Mouse (Mus musculus) embryonic facial prominence, embryonic 11.5 days (tissue): ENCODE results near the gene Olfr711. TPM values are rescaled to one million over a fixed set of nuclear protein-coding genes. Genes with fewer than 3 reads are reported as not detected.
"Not testable (repeated sequence)": the region's sequence is repeated elsewhere in the genome, so short reads cannot be mapped to it uniquely, and the experiment has no call there.

Source experiments
- ATAC-seq: fragments of 200-750 bp; cut with Nextera tagmentation; replicated peaks from 2 replicates; pipeline ENCODE4 v1.8.0; 2017; ENCODE audit warnings: low read depth; ENCODE audit not compliant: insufficient number of reproducible peaks, low FRiP score, low TSS enrichment
- DNase-seq: peaks from one replicate; pipeline ENCODE4 v3.0.0-alpha.2; 2015; ENCODE audit warnings: low spot score
- H3K27ac ChIP-seq: fragments of 300-500 bp; sonication (generic); replicated peaks from 2 replicates; pipeline ENCODE4 v1.5.1; 2014; ENCODE audit warnings: mild to moderate bottlenecking, low read depth, low read length, control low read depth
- H3K27me3 ChIP-seq: fragments of 300-500 bp; sonication (generic); 2 replicates; pipeline ENCODE4 v1.6.1; 2014; ENCODE audit warnings: mild to moderate bottlenecking, low read length, moderate library complexity, mixed read lengths; ENCODE audit not compliant: control insufficient read depth, insufficient read depth
- H3K36me3 ChIP-seq: fragments of 300-500 bp; sonication (generic); replicated peaks from 2 replicates; pipeline ENCODE4 v1.6.1; 2014; ENCODE audit warnings: low read depth, mild to moderate bottlenecking, low read length, moderate library complexity, mixed read lengths; ENCODE audit not compliant: control insufficient read depth, insufficient read depth
- H3K4me1 ChIP-seq: fragments of 300-500 bp; sonication (generic); 2 replicates; pipeline ENCODE4 v1.6.1; 2014; ENCODE audit warnings: low read length, mixed read lengths; ENCODE audit not compliant: control insufficient read depth, insufficient read depth
- H3K4me2 ChIP-seq: fragments of 300-500 bp; sonication (generic); 2 replicates; pipeline ENCODE4 v1.6.1; 2014; ENCODE audit warnings: low read depth, mild to moderate bottlenecking, control low read depth, low read length, moderate library complexity
- H3K4me3 ChIP-seq: fragments of 300-500 bp; sonication (generic); 2 replicates; pipeline ENCODE4 v1.5.1; 2014; ENCODE audit warnings: low read depth, low read length, control low read depth
- H3K9ac ChIP-seq: fragments of 300-500 bp; sonication (generic); replicated peaks from 2 replicates; pipeline ENCODE4 v1.6.1; 2014; ENCODE audit warnings: mild to moderate bottlenecking, control low read depth, low read length
- H3K9me3 ChIP-seq: fragments of 300-500 bp; sonication (generic); replicated peaks from 2 replicates; pipeline ENCODE4 v1.6.1; 2016; ENCODE audit warnings: mild to moderate bottlenecking, low read length, inconsistent platforms, mixed read lengths; ENCODE audit not compliant: control insufficient read depth
- WGBS: fragments of 180-500 bp; shearing (Covaris S2); extraction: QIAGEN DNeasy Blood & Tissue Kit; methylation state at CpG from one replicate; pipeline ENCODE4 v1.1.7; 2014; 5-methylcytosine and 5-hydroxymethylcytosine counted together
- polyA plus RNA-seq: library from polyadenylated mRNA; unstranded; fragments of >200 nt; fragmentation: Nextera tagmentation; extraction: Ambion mirVana; gene quantifications from 2 replicates; pipeline ENCODE4 v1.2.1, GENCODE M21; 2014

Olfr711 gene
- not detected in 2 replicates for polyA plus RNA-seq

- Histone ChIP-seq H3K4me1 (no peaks in the 10 kb centered on the region), H3K27ac (no peak within 1 kb of the TSS), H3K9me3 (no peaks in the 10 kb centered on the region), H3K4me2 (no peak within 1 kb of the TSS), H3K36me3 (no peaks in the 10 kb centered on the region), H3K27me3 (no peaks in the 10 kb centered on the region), H3K4me3 (no peak within 1 kb of the TSS), H3K9ac (no peak within 1 kb of the TSS)
- DNase-seq (no peak), ATAC-seq (no peak)
- WGBS = 71% methylated on average over 1 of the region's 1 CpGs
These were observed at the start of gene Olfr711 for GRCm38 (mm10) chr7:106975353-106975752. TSS of gene Olfr711 (minus strand) at chr7:106975453.

- Histone ChIP-seq H3K9ac (no peak within 1 kb of the TSS), H3K27me3 (no peaks in the 10 kb centered on the region)
These were observed 30.7 kb upstream of the Olfr711 start, which contains the start of gene Olfr2 for GRCm38 (mm10) chr7:107005972-107006371. TSS of gene Olfr2 (minus strand) at chr7:107006072.

DNA sequence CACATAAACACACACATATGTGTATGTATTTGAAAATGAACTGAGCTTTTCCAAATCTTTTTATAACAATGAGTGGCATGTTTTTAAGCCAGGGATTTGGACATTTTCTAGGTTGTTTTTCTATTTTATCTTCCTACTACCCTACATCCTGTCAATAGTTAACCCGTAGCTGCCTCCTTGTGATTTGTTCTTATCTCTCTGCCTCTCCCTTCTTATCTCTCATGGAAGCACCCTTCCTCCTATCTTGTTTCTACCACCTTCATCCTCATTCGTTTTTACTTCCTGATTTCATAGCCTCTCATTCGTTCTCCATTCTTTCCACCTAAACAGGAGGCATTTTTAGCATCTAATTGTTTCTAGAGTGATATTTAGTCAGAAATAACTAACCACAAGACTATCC is 28.9 kb upstream of the Olfr711 start:
- H3K4me2 ChIP-seq = no peak overlapping the region
- no peak overlapping the region for H3K27ac ChIP-seq
- no peak overlapping the region for H3K9ac ChIP-seq
- H3K4me1 ChIP-seq = no peaks in the 10 kb centered on the region
- no peaks in the 10 kb centered on the region for H3K9me3 ChIP-seq
- WGBS = 62% methylated on average over 3 of the region's 3 CpGs
- DNase-seq (no peak), ATAC-seq (no peak)
- H3K27me3 ChIP-seq = no peaks in the 10 kb centered on the region
- H3K4me3 ChIP-seq = no peak overlapping the region
- H3K36me3 ChIP-seq = no peaks in the 10 kb centered on the region

More at GRCm38 (mm10) chr7:107005972-107006371, 30.7 kb upstream of the Olfr711 start, which contains the start of gene Olfr2:
- H3K4me2 ChIP-seq = no peak within 1 kb of the TSS
- no peaks in the 10 kb centered on the region for H3K9me3 ChIP-seq
- H3K36me3 ChIP-seq = no peaks in the 10 kb centered on the region
- no peaks in the 10 kb centered on the region for H3K4me1 ChIP-seq
- no peak within 1 kb of the TSS for H3K4me3 ChIP-seq
- DNase-seq (no peak), ATAC-seq (no peak)
- no peak within 1 kb of the TSS for H3K27ac ChIP-seq
- WGBS = 51% methylated on average over 1 of the region's 1 CpGs

DNA sequence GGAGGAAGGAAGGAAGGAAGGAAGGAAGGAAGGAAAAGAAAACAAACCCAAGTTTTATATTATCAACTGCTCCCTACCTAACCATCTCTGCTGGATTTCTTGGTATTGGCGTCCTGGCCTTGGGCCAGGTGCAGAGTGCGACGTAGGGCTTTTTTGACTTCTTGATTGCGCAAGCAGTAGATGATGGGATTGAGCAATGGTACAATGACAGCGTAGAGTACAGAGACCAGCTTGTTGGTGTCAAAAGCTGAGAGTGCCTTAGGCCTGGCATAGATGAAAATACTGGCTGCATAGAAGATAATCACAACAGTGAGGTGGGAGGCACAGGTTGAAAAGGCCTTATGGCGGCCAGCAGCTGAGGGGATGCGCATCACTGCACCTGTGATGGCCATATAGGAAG is 25.5 kb upstream of the Olfr711 start:
- Histone ChIP-seq H3K27ac (no peak overlapping the region), H3K27me3 (no peaks in the 10 kb centered on the region), H3K4me2 (no peak overlapping the region), H3K36me3 (no peaks in the 10 kb centered on the region), H3K9me3 (no peaks in the 10 kb centered on the region), H3K9ac (no peak overlapping the region), H3K4me1 (no peaks in the 10 kb centered on the region), H3K4me3 (no peak overlapping the region)
- 92% methylated on average over 7 of the region's 7 CpGs for WGBS
- DNase-seq (no peak), ATAC-seq (no peak)

- Histone ChIP-seq H3K4me1 (no peaks in the 10 kb centered on the region), H3K4me2 (no peak overlapping the region), H3K27me3 (no peaks in the 10 kb centered on the region), H3K36me3 (no peaks in the 10 kb centered on the region), H3K9me3 (no peaks in the 10 kb centered on the region), H3K4me3 (no peak overlapping the region), H3K27ac (no peak overlapping the region), H3K9ac (no peak overlapping the region)
- no peak for ATAC-seq
- no peak for DNase-seq
- 88% methylated on average over 3 of the region's 3 CpGs for WGBS
These were observed 10.0 kb upstream of the Olfr711 start for GRCm38 (mm10) chr7:106985236-106985635.

DNA sequence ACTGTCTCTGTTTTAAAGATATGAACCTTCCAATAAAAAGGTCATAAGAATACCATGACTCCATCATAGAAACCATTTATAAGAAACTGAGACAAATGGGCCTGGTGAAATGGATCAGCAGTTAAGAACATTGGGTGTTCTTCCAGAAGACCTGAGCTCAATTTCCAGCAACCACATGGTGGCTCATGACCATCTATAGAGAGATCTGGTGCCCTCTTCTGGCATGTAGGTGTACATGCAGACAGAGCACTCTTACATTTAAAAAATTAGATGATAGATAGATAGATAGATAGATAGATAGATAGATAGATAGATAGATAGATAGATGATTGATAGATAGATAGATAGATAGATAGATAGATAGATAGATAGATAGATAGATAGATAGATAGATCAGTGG is 7.8 kb downstream of the Olfr711 start:
- not testable (repeated sequence) for H3K27ac ChIP-seq, H3K9me3 ChIP-seq, H3K4me1 ChIP-seq, H3K36me3 ChIP-seq, H3K4me2 ChIP-seq, DNase-seq, H3K9ac ChIP-seq, H3K4me3 ChIP-seq, ATAC-seq, H3K27me3 ChIP-seq

GRCm38 (mm10) chr7:106963837-106964236 is 11.4 kb downstream of the Olfr711 start, which contains the start of gene Olfr6:
TSS of gene Olfr6 (minus strand) at chr7:106963937.
- Histone ChIP-seq H3K27ac (no peak within 1 kb of the TSS), H3K9me3 (no peaks in the 10 kb centered on the region), H3K4me2 (no peak within 1 kb of the TSS), H3K4me1 (no peaks in the 10 kb centered on the region), H3K36me3 (no peaks in the 10 kb centered on the region), H3K4me3 (no peak within 1 kb of the TSS), H3K9ac (no peak within 1 kb of the TSS), H3K27me3 (no peaks in the 10 kb centered on the region)
- DNase-seq (no peak), ATAC-seq (no peak)
- 88% methylated on average over 1 of the region's 1 CpGs for WGBS

DNA sequence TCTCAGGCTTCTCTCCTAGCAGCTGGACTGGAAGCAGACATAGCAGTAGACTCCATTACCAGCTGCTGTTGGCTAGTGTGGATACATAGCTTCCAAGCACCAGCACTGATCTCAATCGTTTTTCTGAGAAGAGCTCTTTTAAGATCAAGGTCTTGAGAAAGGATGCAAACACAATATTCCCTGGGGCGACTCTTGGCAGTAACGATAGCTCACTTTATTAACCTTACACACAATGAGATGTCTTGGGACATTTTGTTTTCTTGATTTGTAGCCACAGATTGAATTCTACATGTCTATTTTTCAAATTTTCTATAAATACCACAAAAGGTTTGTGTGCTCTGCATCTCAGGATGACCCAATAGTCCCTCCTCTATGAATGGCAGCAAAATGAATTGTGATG is 27.0 kb downstream of the Olfr711 start, which contains the start of gene Olfr710:
TSS of gene Olfr710 (minus strand) at position 101 of the 400 bp plus-strand sequence.
- no peak within 1 kb of the TSS for H3K4me2 ChIP-seq
- DNase-seq = no peak
- no peaks in the 10 kb centered on the region for H3K4me1 ChIP-seq
- H3K27me3 ChIP-seq = no peaks in the 10 kb centered on the region
- WGBS = 69% methylated on average over 3 of the region's 3 CpGs
- no peaks in the 10 kb centered on the region for H3K36me3 ChIP-seq
- ATAC-seq = no peak
- no peaks in the 10 kb centered on the region for H3K9me3 ChIP-seq
- no peak within 1 kb of the TSS for H3K4me3 ChIP-seq
- no peak within 1 kb of the TSS for H3K27ac ChIP-seq
- H3K9ac ChIP-seq = no peak within 1 kb of the TSS
